Mouse (Mus musculus) large intestine, adult 2 months (tissue): Measurements from ENCODE around the gene Susd6. TPM values are rescaled to one million over a fixed set of nuclear protein-coding genes. Genes with fewer than 3 reads are reported as not detected.
"Not testable (repeated sequence)": the region's sequence is repeated elsewhere in the genome, so short reads cannot be mapped to it uniquely, and the experiment has no call there.

ENCODE experiments used
- DNase-seq: peaks from one replicate; pipeline ENCODE4 v3.0.0-alpha.2; 2012; ENCODE audit warnings: low read depth, low spot score
- WGBS: fragments of 180-500 bp; shearing (Covaris S2); methylation state at CpG from one replicate; pipeline ENCODE4 v1.1.7; 2018; 5-methylcytosine and 5-hydroxymethylcytosine counted together
- polyA plus RNA-seq: library from polyadenylated mRNA; depleted of rRNA; stranded (reverse); fragments of >200 nt; gene quantifications from 2 replicates; pipeline ENCODE4 v1.2.3, GENCODE M21; 2012

Susd6 gene
- polyA plus RNA-seq, 1 experiment, result 24.4 TPM

- DNase-seq, result no peak
Observed at GRCm38 (mm10) chr12:80783889-80784288, 6.4 kb upstream of the Susd6 start.

GRCm38 (mm10) chr12:80785005-80785404 is 5.3 kb upstream of the Susd6 start:
- no peak for DNase-seq
- 87% methylated on average over 5 of the region's 5 CpGs for WGBS

More at GRCm38 (mm10) chr12:80783889-80784288, 6.4 kb upstream of the Susd6 start:
- WGBS, result 42% methylated on average over 1 of the region's 1 CpGs

GRCm38 (mm10) chr12:80785597-80785996 is 4.7 kb upstream of the Susd6 start:
- DNase-seq, result no peak
- WGBS, result 92% methylated on average over 4 of the region's 4 CpGs

- 80% methylated on average over 1 of the region's 1 CpGs for WGBS
- DNase-seq, result no peak
Observed at GRCm38 (mm10) chr12:80786591-80786990, 3.7 kb upstream of the Susd6 start.

- DNase-seq, result no peak
Observed at GRCm38 (mm10) chr12:80787604-80788003, 2.7 kb upstream of the Susd6 start.

GRCm38 (mm10) chr12:80788188-80788587 is 2.1 kb upstream of the Susd6 start:
- WGBS, result 35% methylated on average over 3 of the region's 3 CpGs
- no peak for DNase-seq

More at GRCm38 (mm10) chr12:80787604-80788003, 2.7 kb upstream of the Susd6 start:
- WGBS, result 23% methylated on average over 11 of the region's 11 CpGs

- 87% methylated on average over 4 of the region's 4 CpGs for WGBS
- DNase-seq, result not testable (repeated sequence)
Observed at GRCm38 (mm10) chr12:80789276-80789675, 1.0 kb upstream of the Susd6 start.

- DNase-seq, result no peak
- under 1% methylated on average over 78 of the region's 80 CpGs for WGBS
Observed at GRCm38 (mm10) chr12:80790700-80791570, 625 bp downstream of the Susd6 start.

GRCm38 (mm10) chr12:80791571-80792444 is 1.5 kb downstream of the Susd6 start:
- WGBS, result 6% methylated on average over 6 of the region's 6 CpGs

GRCm38 (mm10) chr12:80792867-80793266 is 2.6 kb downstream of the Susd6 start:
- WGBS, result 37% methylated on average over 5 of the region's 5 CpGs
- no peak for DNase-seq

More at GRCm38 (mm10) chr12:80791571-80792444, 1.5 kb downstream of the Susd6 start:
- DNase-seq, result no peak

GRCm38 (mm10) chr12:80793535-80793934 is 3.2 kb downstream of the Susd6 start:
- DNase-seq, result no peak
- WGBS, result 38% methylated on average over 1 of the region's 1 CpGs

- 94% methylated on average over 4 of the region's 4 CpGs for WGBS
Observed at GRCm38 (mm10) chr12:80794522-80794921, 4.2 kb downstream of the Susd6 start.

GRCm38 (mm10) chr12:80794935-80795785 is 4.8 kb downstream of the Susd6 start:
- no peak for DNase-seq
- 66% methylated on average over 2 of the region's 2 CpGs for WGBS

More at GRCm38 (mm10) chr12:80794522-80794921, 4.2 kb downstream of the Susd6 start:
- DNase-seq, result no peak

- DNase-seq, result no peak
Observed at GRCm38 (mm10) chr12:80798271-80798670, 8.0 kb downstream of the Susd6 start.

- no peak for DNase-seq
- WGBS, result 98% methylated on average over 3 of the region's 3 CpGs
Observed at GRCm38 (mm10) chr12:80800156-80800555, 9.8 kb downstream of the Susd6 start.

GRCm38 (mm10) chr12:80801443-80801842 is 11.1 kb downstream of the Susd6 start:
- no peak for DNase-seq
- WGBS, result 100% methylated on average over 1 of the region's 1 CpGs

- 23% methylated on average over 3 of the region's 3 CpGs for WGBS
- no peak for DNase-seq
Observed at GRCm38 (mm10) chr12:80803924-80804323, 13.6 kb downstream of the Susd6 start.

- 91% methylated on average over 6 of the region's 6 CpGs for WGBS
- no peak for DNase-seq
Observed at GRCm38 (mm10) chr12:80804861-80805428, 14.6 kb downstream of the Susd6 start.

- no peak for DNase-seq
- 75% methylated on average over 2 of the region's 2 CpGs for WGBS
Observed at GRCm38 (mm10) chr12:80807451-80808085, 17.3 kb downstream of the Susd6 start.
